In the genomic region with DNA sequence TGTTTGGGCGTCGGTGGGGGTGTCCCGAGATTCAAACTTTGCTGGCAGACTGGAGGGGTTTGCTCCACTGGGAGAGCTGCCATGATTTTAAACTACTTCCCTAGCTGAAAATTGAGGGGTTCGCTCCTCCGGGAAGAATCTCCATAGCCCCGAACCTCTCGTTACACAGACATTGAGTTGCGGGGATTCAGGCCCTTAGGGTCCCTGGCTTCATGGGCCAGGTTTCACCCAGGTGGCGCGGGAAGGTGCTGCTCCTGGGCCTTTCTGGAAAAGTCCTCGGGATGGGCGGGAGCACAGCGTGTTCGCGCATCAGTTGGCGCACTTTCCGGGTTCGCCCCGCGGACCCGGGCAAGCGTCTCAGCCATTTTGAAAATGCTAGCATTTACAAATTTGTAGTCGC, we compare ENCODE assay signal across 10 mouse cellular contexts. TPM values are rescaled to one million over a fixed set of nuclear protein-coding genes. Genes with fewer than 3 reads are reported as not detected.
DNase-seq lines count a peak whose midpoint lies in the region; ATAC-seq lines count a peak whose summit lies in the region.
"Had no signal": no experiment of that assay in that cellular context is flagged by ENCODE, and none has a peak within 500 bp of the region (broad histone marks: within the 10 kb centered on the region; RNA-seq: fewer than 3 reads in every experiment).

No protein-coding gene starts in this region.

- H3K4me2 ChIP-seq in hindbrain, embryonic 13.5 days, result peak overlapping the region; percentile 46
- peak overlapping the region; percentile 46 for H3K4me2 ChIP-seq in midbrain, embryonic 15.5 days

- peaks cover 79% of the 10 kb centered on the region for H3K27me3 ChIP-seq in hindbrain, embryonic 13.5 days
- peaks cover 68% of the 10 kb centered on the region for H3K27me3 ChIP-seq in midbrain, embryonic 15.5 days (replicated peaks)

- H3K9me3 ChIP-seq in hindbrain, embryonic 13.5 days, result no peaks in the 10 kb centered on the region
- H3K9me3 ChIP-seq in midbrain, embryonic 15.5 days, result no peaks in the 10 kb centered on the region

- no peak overlapping the region for H3K9ac ChIP-seq in hindbrain, embryonic 13.5 days
- no peak overlapping the region for H3K9ac ChIP-seq in midbrain, embryonic 15.5 days

- 0 out of 2 replicates have a peak, but pooled peaks have one; percentile 32 for ATAC-seq in hindbrain, embryonic 13.5 days (ENCODE audit: low FRiP score)
- 0 out of 2 replicates have a peak, but pooled peaks have one; percentile 54 for ATAC-seq in midbrain, embryonic 15.5 days (replicated peaks)
- no peak for ATAC-seq in megakaryocyte progenitor cell, adult 5-6 weeks (replicated peaks; ENCODE audit: poor library complexity)

- WGBS in hindbrain, embryonic 13.5 days, result 4% methylated on average over 23 of the region's 23 CpGs
- 4% methylated on average over 23 of the region's 23 CpGs for WGBS in midbrain, embryonic 15.5 days

- no peak overlapping the region for H3K27ac ChIP-seq in hindbrain, embryonic 13.5 days
- H3K27ac ChIP-seq in midbrain, embryonic 15.5 days, result no peak overlapping the region

- peak; percentile 49 for DNase-seq in heart, adult 11 months
- no peak for DNase-seq in heart, adult 8-10 months (ENCODE audit: low spot score)
- peak; percentile 43 for DNase-seq in embryo, embryonic 11 days
- DNase-seq in ovary, postnatal 14 days (ENCODE audit: low spot score), result no peak
- DNase-seq in left cerebral cortex, adult 11 months (ENCODE audit: low spot score), result no peak

- H3K4me3 ChIP-seq in hindbrain, embryonic 13.5 days, result peak overlapping the region; percentile 31; the same call in 1 of the 2 replicates
- peak overlapping the region; percentile 30; the same call in 1 of the 2 replicates for H3K4me3 ChIP-seq in midbrain, embryonic 15.5 days
- H3K4me3 ChIP-seq: myocyte had no signal

- no peaks in the 10 kb centered on the region for H3K36me3 ChIP-seq in hindbrain, embryonic 13.5 days
- no peaks in the 10 kb centered on the region for H3K36me3 ChIP-seq in midbrain, embryonic 15.5 days (replicated peaks)

- peaks cover 18% of the 10 kb centered on the region for H3K4me1 ChIP-seq in hindbrain, embryonic 13.5 days (replicated peaks)
- peaks cover 16% of the 10 kb centered on the region for H3K4me1 ChIP-seq in midbrain, embryonic 15.5 days

RNA-seq across cellular contexts. Expression of a gene that starts 1.2 kb away (rescaled TPM):
- total RNA-seq in heart, adult 8-10 months (2022), result not detected
- not detected in 2 replicates for polyA plus RNA-seq in hindbrain, embryonic 13.5 days (2015; fragmentation: Nextera tagmentation; extraction: Ambion mirVana)
- polyA plus RNA-seq in midbrain, embryonic 15.5 days (2015; fragmentation: Nextera tagmentation; extraction: Ambion mirVana), result not detected in 2 replicates
- total RNA-seq in megakaryocyte progenitor cell, adult 5-6 weeks (2015), result not detected in 2 replicates
- not detected in 2 replicates for total RNA-seq in megakaryocyte progenitor cell, adult 5-6 weeks (2017)
- total RNA-seq: layer of hippocampus, postnatal 14 days had no signal

Comparison
In these comparisons a context has a peak if more than half of its experiments do, and no peak if none do; other contexts are left out.
1. DNase-seq: peak in heart, adult 11 months (single experiment) and embryo, embryonic 11 days (single experiment); none in heart, adult 8-10 months (single experiment), ovary, postnatal 14 days (single experiment) and left cerebral cortex, adult 11 months (single experiment).